Mouse (Mus musculus) brain, embryonic 14.5 days (tissue): ENCODE measurements around the gene Kcnip2.

Source experiments
- CTCF ChIP-seq: fragments of 200-500 bp; IDR thresholded peaks from 2 replicates; pipeline ENCODE4 v1.5.1; 2012; ENCODE audit warnings: inconsistent platforms, mild to moderate bottlenecking, moderate library complexity, borderline replicate concordance; ENCODE audit not compliant: insufficient read depth, insufficient read length; ENCODE audit errors: extremely low read depth
- POLR2A ChIP-seq: fragments of 200-500 bp; IDR thresholded peaks from 2 replicates; pipeline ENCODE4 v1.6.1; 2012; ENCODE audit warnings: mild to moderate bottlenecking, inconsistent platforms, borderline replicate concordance; ENCODE audit not compliant: poor library complexity, insufficient read depth, insufficient read length, severe bottlenecking; ENCODE audit errors: extremely low read depth

- TF ChIP-seq POLR2A: no peak
- no peak for TF ChIP-seq CTCF
These were observed 3.7 kb downstream of the Kcnip2 start for GRCm38 (mm10) chr19:45812115-45812514.
